Mouse (Mus musculus): ENCODE results near the gene Gm6169. TPM values are rescaled to one million over a fixed set of nuclear protein-coding genes. Genes with fewer than 3 reads are reported as not detected.
"Not testable (repeated sequence)": the region's sequence is repeated elsewhere in the genome, so short reads cannot be mapped to it uniquely, and the experiment has no call there.

Gene Gm6169
- polyA plus RNA-seq (2015; fragmentation: Nextera tagmentation; extraction: Ambion mirVana) = 3.1 and 3.8 TPM in 2 replicates

DNA sequence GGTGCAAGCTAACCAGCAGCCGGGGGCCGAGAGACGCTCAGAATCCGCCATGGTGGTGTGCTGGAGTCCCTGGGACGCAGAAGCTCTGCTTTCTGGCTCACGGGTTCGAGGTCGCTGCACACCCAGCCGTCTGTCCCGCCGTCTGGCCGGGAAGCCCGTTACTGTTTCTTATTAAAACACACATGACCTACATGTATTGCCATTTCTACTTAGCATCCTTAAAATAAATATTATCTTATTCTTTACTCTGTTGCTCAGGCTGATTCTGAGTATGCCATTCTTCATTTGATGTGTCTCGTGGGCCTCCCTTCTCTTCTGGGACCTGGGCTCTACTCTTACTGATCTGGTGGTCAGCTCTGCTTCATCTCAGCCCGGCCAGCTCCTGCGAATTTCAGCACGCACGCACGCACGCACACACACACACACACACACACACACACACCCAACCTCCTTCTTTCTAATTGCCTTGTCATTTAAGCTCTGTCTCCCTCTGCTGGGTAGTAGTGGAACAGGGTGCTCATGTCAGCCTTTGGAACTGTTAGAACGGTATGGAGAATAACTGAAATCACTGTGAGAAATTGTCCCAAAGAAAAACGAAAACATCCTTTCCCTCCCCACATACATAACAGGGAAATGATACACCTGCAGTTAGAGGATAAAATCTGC, at the start of gene Gm6169:
Gene Gm6169, minus strand, starts transcription at position 51 of the 666 bp plus-strand sequence.
- H3K4me2 ChIP-seq = no peak within 1 kb of the TSS
- 77% methylated on average over 22 of the region's 22 CpGs for WGBS
- no peak within 1 kb of the TSS for H3K4me3 ChIP-seq
- no peak for ATAC-seq (ENCODE audit: borderline replicate concordance, extremely low read depth, low FRiP score, low TSS enrichment)
- no peaks in the 10 kb centered on the region for H3K36me3 ChIP-seq
- no peaks in the 10 kb centered on the region for H3K4me1 ChIP-seq
- no peak within 1 kb of the TSS for H3K27ac ChIP-seq
- H3K9ac ChIP-seq = no peak within 1 kb of the TSS
- H3K9me3 ChIP-seq = no peaks in the 10 kb centered on the region
- H3K27me3 ChIP-seq = no peaks in the 10 kb centered on the region

- Histone ChIP-seq H3K9ac (no peak overlapping the region), H3K4me1 (no peaks in the 10 kb centered on the region), H3K4me3 (no peak overlapping the region), H3K27ac (no peak overlapping the region), H3K36me3 (peaks cover 48% of the 10 kb centered on the region), H3K4me2 (no peak overlapping the region), H3K27me3 (no peaks in the 10 kb centered on the region), H3K9me3 (no peaks in the 10 kb centered on the region)
- 58% methylated on average over 4 of the region's 4 CpGs for WGBS
- ATAC-seq (ENCODE audit: borderline replicate concordance, extremely low read depth, low FRiP score, low TSS enrichment) = no peak
These were observed 46.8 kb upstream of the Gm6169 start for GRCm38 (mm10) chr13:97145834-97146233.

DNA sequence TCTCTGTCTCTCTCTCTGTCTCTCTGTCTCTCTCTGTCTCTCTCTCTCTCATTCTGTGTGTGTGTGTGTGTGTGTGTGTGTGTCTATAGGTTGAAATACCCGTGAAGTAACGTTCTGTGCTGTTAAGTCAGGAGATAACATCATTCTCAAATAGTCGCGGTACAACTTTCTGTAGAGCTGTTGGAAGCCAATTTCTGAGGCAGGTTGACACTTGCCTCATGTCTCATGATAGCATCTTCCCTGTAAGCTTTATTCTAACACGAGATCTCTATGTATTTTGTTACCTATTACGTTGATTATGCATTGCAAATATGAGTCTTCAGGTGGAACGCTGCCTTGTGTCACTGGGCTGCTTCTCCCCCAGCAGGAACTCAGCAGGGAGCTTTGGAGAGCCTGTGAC, 43.3 kb upstream of the Gm6169 start:
- Histone ChIP-seq H3K36me3 (peaks cover 25% of the 10 kb centered on the region), H3K4me3 (no peak overlapping the region), H3K9me3 (no peaks in the 10 kb centered on the region), H3K27ac (no peak overlapping the region), H3K4me1 (peaks cover 6% of the 10 kb centered on the region), H3K4me2 (no peak overlapping the region), H3K27me3 (no peaks in the 10 kb centered on the region), H3K9ac (no peak overlapping the region)
- 79% methylated on average over 7 of the region's 7 CpGs for WGBS
- ATAC-seq (ENCODE audit: borderline replicate concordance, extremely low read depth, low FRiP score, low TSS enrichment) = no peak

GRCm38 (mm10) chr13:97138404-97138931, 39.4 kb upstream of the Gm6169 start:
- Histone ChIP-seq H3K4me3 (peak overlapping the region; percentile 96), H3K9ac (peak overlapping the region; percentile 89), H3K27ac (peak overlapping the region; percentile 80; the same call in 1 of the 2 replicates), H3K4me2 (peak overlapping the region; percentile 55), H3K36me3 (peaks cover 22% of the 10 kb centered on the region; the same call in 1 of the 2 replicates), H3K4me1 (peaks cover 12% of the 10 kb centered on the region)
- not testable (repeated sequence) for H3K9me3 ChIP-seq, H3K27me3 ChIP-seq
- WGBS = 31% methylated on average over 8 of the region's 8 CpGs
- ATAC-seq (ENCODE audit: borderline replicate concordance, extremely low read depth, low FRiP score, low TSS enrichment) = 0 out of 2 replicates have a peak, but pooled peaks have one; percentile 5

DNA sequence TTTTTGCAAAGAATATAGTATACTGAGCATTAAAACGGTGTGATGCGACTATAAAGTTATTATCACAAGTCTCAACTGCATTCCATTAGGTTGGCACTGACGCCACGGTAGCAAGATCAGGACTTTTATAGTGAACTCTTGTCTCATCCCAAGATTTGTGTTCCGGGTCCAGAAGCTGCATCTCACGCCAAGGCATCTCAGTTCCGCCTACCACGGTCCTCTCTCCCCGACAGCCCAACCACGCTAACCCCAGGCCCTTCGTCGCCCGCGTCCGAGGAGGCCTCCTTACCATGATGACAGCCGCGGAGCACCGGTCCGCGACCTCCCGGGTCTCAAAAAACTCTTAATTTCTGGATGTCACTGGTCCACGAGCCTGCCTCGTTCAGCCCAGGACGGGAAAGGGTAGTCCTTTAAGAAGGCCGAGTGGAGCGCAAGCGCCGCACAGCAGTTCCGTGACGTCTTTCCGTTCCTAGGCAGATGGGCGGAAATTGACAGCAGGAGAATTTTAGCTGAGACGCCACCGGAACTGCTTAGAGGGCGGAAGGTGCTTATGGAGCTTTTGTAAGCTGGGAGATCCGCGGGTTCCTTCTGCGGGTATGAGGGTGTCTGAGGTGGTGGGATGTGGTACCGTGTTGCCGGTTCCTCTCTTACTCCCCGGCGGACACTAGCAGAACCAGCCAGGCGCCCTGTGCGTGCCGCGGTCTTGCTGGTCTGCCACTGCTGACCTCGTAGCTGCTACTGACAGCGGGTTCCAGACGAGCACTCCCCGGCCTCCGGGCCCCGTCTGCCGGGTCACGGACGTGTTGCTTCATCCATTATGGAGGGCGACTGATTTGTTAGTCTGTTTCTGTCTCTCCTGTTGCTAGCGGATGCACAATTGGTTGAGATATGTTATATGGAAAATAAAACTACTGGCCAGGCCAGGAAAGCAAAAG, 38.7 kb upstream of the Gm6169 start, which contains the start of the genes Gfm2 and Nsa2:
Gene Gfm2, plus strand, starts transcription at position 472 of the 935 bp plus-strand sequence.
Gene Nsa2, minus strand, starts transcription at position 472 of the 935 bp plus-strand sequence.
- WGBS = under 1% methylated on average over 57 of the region's 57 CpGs
- H3K4me3 ChIP-seq = peak within 1 kb of the TSS; percentile 96

GRCm38 (mm10) chr13:97130413-97130812, 31.4 kb upstream of the Gm6169 start:
- not testable (repeated sequence) for H3K9me3 ChIP-seq

More for the DNA sequence above, 38.7 kb upstream of the Gm6169 start, which contains the start of the genes Gfm2 and Nsa2:
- Histone ChIP-seq H3K9ac (peak within 1 kb of the TSS; percentile 89), H3K27ac (peak within 1 kb of the TSS; percentile 80), H3K9me3 (no peaks in the 10 kb centered on the region), H3K27me3 (no peaks in the 10 kb centered on the region), H3K4me1 (peaks cover 12% of the 10 kb centered on the region), H3K36me3 (peaks cover 21% of the 10 kb centered on the region; the same call in 1 of the 2 replicates), H3K4me2 (peak within 1 kb of the TSS; percentile 55)
- ATAC-seq (ENCODE audit: borderline replicate concordance, extremely low read depth, low FRiP score, low TSS enrichment) = peak; percentile 95

DNA sequence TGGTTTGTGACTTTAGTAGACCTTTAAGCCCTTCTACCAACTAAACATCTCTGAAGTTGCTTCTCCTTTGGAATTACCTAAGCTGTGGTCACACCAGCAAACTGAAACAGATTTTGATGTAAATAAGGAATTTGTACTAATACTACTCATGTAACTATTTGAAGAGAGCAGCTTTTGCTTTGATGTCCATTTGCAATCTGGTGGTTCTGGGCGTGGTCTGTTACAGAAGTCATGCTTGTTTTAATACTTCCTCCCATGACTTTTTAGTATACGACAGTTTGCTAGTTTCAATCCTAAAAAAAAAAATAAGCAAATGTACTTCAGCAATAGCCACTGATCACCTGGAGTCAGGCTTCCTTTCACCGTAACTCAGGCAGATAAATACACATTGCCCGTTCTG, 30.6 kb upstream of the Gm6169 start:
- not testable (repeated sequence) for H3K4me2 ChIP-seq; H3K9ac ChIP-seq; H3K4me1 ChIP-seq; H3K27me3 ChIP-seq; ATAC-seq (ENCODE audit: borderline replicate concordance, extremely low read depth, low FRiP score, low TSS enrichment); H3K4me3 ChIP-seq; H3K9me3 ChIP-seq; H3K27ac ChIP-seq
- WGBS = 85% methylated on average over 4 of the region's 4 CpGs
- peaks cover 23% of the 10 kb centered on the region for H3K36me3 ChIP-seq

More at GRCm38 (mm10) chr13:97130413-97130812, 31.4 kb upstream of the Gm6169 start:
- H3K4me2 ChIP-seq; H3K4me1 ChIP-seq; H3K27me3 ChIP-seq; H3K9ac ChIP-seq; ATAC-seq (ENCODE audit: borderline replicate concordance, extremely low read depth, low FRiP score, low TSS enrichment); H3K27ac ChIP-seq; H3K4me3 ChIP-seq: not testable (repeated sequence)
- H3K36me3 ChIP-seq = peaks cover 29% of the 10 kb centered on the region
- no CpG with 5 or more reads among the region's 2 CpGs for WGBS

GRCm38 (mm10) chr13:97121341-97121740, 22.3 kb upstream of the Gm6169 start:
- no peak overlapping the region for H3K27ac ChIP-seq
- H3K9me3 ChIP-seq = no peaks in the 10 kb centered on the region
- no peaks in the 10 kb centered on the region for H3K36me3 ChIP-seq
- ATAC-seq (ENCODE audit: borderline replicate concordance, extremely low read depth, low FRiP score, low TSS enrichment) = no peak
- no peak overlapping the region for H3K9ac ChIP-seq
- no peaks in the 10 kb centered on the region for H3K4me1 ChIP-seq
- 66% methylated on average over 3 of the region's 3 CpGs for WGBS
- H3K4me2 ChIP-seq = no peak overlapping the region
- no peak overlapping the region for H3K4me3 ChIP-seq
- H3K27me3 ChIP-seq = no peaks in the 10 kb centered on the region

DNA sequence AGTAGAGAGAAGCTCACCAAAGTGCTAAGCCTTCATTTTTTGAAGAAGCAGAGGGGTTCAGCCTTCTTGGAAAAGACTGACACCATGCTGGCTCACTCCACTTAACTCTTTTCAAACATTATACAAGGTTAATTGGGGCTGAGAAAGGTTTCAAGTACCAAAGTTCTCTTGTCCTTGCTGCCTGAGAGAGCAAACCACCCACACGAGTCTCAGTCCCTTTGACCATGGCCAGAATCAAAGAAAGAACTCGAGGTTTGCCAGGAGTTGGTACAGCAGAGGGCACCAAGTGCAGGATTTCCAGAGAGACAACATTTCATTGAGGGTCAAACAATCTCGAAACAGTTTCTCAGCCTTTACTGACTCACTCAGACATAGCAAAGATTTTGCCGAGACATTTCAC, 10.0 kb upstream of the Gm6169 start:
- no peaks in the 10 kb centered on the region for H3K4me1 ChIP-seq
- no peak overlapping the region for H3K4me3 ChIP-seq
- no peak for ATAC-seq (ENCODE audit: borderline replicate concordance, extremely low read depth, low FRiP score, low TSS enrichment)
- 73% methylated on average over 4 of the region's 4 CpGs for WGBS
- no peaks in the 10 kb centered on the region for H3K36me3 ChIP-seq
- no peaks in the 10 kb centered on the region for H3K9me3 ChIP-seq
- H3K9ac ChIP-seq = no peak overlapping the region
- H3K4me2 ChIP-seq = no peak overlapping the region
- no peaks in the 10 kb centered on the region for H3K27me3 ChIP-seq
- no peak overlapping the region for H3K27ac ChIP-seq

DNA sequence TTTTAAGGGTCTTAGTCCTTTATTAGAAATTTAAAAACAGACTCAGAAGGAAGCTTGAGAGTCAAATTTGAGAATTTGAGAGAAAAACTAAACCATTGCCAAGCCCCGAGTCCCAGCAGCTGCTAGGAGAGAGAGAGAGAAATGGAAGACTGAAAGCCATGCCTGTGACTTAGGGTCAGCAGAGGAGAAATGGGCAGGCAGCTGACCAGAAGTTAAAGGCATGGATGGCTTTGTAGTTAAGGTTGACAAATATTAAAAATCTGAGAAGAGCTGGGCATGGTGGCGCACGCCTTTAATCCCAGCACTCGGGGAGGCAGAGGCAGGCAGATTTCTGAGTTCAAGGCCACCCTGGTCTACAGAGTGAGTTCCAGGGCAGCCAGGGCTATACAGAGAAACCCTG, 8.7 kb upstream of the Gm6169 start:
- not testable (repeated sequence) for H3K36me3 ChIP-seq; H3K9ac ChIP-seq; H3K27me3 ChIP-seq; H3K4me2 ChIP-seq; H3K27ac ChIP-seq; H3K4me1 ChIP-seq; ATAC-seq (ENCODE audit: borderline replicate concordance, extremely low read depth, low FRiP score, low TSS enrichment); H3K9me3 ChIP-seq; H3K4me3 ChIP-seq
- 91% methylated on average over 4 of the region's 4 CpGs for WGBS

DNA sequence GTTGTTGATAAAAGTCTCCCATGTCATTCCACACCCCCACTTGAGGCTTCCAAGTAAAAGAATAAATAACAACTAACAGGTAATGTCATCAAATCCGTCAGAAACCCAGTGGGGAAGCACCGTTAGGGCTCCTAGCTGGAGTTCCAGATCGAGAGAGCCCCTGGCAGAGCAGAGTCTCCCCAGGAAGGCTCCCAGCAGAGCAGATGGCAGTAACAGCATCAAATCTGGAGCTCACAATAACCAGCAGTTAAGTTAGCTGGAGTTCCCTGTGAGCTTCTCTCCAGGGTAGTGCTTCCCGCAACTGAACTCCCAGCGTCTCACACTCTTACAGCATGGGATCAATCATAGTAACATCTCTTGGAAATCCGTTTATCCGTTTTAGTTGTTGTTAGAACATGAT, 6.0 kb upstream of the Gm6169 start:
- WGBS = 65% methylated on average over 7 of the region's 7 CpGs

More for the DNA sequence above, 6.0 kb upstream of the Gm6169 start:
- no peaks in the 10 kb centered on the region for H3K4me1 ChIP-seq
- no peak for ATAC-seq (ENCODE audit: borderline replicate concordance, extremely low read depth, low FRiP score, low TSS enrichment)
- no peaks in the 10 kb centered on the region for H3K27me3 ChIP-seq
- H3K27ac ChIP-seq = no peak overlapping the region
- H3K36me3 ChIP-seq = no peaks in the 10 kb centered on the region
- no peak overlapping the region for H3K4me2 ChIP-seq
- no peak overlapping the region for H3K4me3 ChIP-seq
- H3K9me3 ChIP-seq = no peaks in the 10 kb centered on the region
- no peak overlapping the region for H3K9ac ChIP-seq
